Mouse (Mus musculus): Measurements from ENCODE around the gene Pth1r. TPM values are rescaled to one million over a fixed set of nuclear protein-coding genes. Genes with fewer than 3 reads are reported as not detected.

Pth1r gene
- polyA plus RNA-seq, 1 experiment from 2014 or later, result 9.3 TPM

DNA sequence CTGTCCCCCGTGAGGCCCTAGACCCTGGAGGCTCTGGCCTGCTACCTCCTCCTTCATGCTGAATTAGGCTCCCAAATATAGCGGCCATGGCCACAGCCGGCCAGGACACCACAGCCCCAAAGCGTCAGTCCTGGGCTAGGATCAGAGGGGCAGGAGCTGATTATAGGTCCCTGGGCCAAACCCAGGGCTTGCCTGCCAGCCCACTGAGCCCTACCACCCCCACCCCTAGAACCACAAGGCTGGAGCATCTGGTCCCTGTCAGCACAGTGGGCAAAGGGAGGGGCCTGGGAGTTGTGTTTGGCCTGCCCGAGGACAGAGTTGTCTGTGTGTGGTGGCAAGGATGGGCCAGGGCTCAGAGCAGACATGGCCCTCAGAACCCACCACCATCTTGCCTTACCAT is 10.9 kb upstream of the Pth1r start:
- 84% methylated on average over 5 of the region's 5 CpGs for WGBS
- H3K9me3 ChIP-seq (ENCODE audit: control insufficient read depth, low read length), result no peaks in the 10 kb centered on the region
- H3K4me1 ChIP-seq (ENCODE audit: control insufficient read depth, insufficient read depth, low read length), result no peaks in the 10 kb centered on the region
- H3K4me2 ChIP-seq (ENCODE audit: low read length), result no peak overlapping the region
- no peak overlapping the region for H3K4me3 ChIP-seq (replicated peaks; ENCODE audit: low read depth, low read length)
- H3K36me3 ChIP-seq (ENCODE audit: control insufficient read depth, insufficient read depth, low read length), result no peaks in the 10 kb centered on the region
- ATAC-seq (ENCODE audit: low FRiP score, low TSS enrichment), result no peak
- no peak for DNase-seq
- no peak overlapping the region for H3K9ac ChIP-seq (replicated peaks; ENCODE audit: low read length)
- H3K27ac ChIP-seq (replicated peaks; ENCODE audit: low read depth, low read length), result no peak overlapping the region
- no peaks in the 10 kb centered on the region for H3K27me3 ChIP-seq (ENCODE audit: control insufficient read depth, insufficient read depth, low read length)

DNA sequence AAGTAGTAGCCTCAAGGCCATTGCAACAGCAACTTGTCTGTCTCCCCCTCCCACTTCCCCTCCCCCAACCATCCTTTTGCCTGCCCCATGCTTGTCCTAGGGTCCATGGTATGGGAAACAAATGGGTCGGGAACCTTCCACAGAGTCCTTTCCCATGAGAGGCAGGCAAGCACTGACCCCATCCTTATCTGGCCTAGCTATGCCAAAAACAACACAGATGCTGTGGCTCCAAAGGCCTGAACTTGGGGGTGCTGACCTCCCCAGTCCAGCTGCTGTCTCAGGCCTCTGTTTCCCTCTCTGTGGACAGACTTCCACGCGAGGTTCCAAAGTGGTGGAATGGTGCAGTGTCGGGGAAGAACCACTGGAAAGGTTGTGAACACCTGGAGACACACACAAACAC is 6.8 kb upstream of the Pth1r start:
- Histone ChIP-seq H3K4me2 (ENCODE audit: low read length) (no peak overlapping the region), H3K4me3 (replicated peaks; ENCODE audit: low read depth, low read length) (no peak overlapping the region), H3K4me1 (ENCODE audit: control insufficient read depth, insufficient read depth, low read length) (no peaks in the 10 kb centered on the region), H3K27ac (replicated peaks; ENCODE audit: low read depth, low read length) (no peak overlapping the region), H3K27me3 (ENCODE audit: control insufficient read depth, insufficient read depth, low read length) (no peaks in the 10 kb centered on the region), H3K9me3 (ENCODE audit: control insufficient read depth, low read length) (no peaks in the 10 kb centered on the region), H3K36me3 (ENCODE audit: control insufficient read depth, insufficient read depth, low read length) (no peaks in the 10 kb centered on the region), H3K9ac (replicated peaks; ENCODE audit: low read length) (no peak overlapping the region)
- ATAC-seq (ENCODE audit: low FRiP score, low TSS enrichment), result no peak
- DNase-seq, result no peak
- WGBS, result 85% methylated on average over 4 of the region's 4 CpGs

DNA sequence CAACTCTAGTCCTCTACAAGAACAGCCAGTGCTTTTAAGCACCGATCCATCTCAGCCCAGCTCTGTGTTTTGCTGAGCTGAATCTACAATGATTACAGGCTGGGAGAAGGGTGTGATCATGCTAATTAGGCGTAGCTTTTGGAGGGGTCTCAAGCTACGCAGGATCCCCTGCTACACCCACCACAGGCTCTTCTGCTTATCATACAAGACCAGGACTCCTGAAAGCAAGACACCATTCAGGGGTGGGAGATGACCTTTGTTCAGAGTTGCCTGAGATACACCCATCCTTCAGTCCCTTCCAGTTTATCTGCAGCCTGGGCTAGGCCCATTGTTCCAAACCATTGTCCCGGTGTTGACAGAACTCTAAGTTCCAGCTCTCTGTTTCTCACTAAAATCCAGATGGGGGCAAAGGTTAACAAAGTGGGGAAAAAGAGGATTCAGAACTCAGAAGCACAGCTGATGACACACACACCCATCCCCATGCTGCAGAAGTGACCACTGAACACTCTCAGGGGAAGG is 6.0 kb upstream of the Pth1r start:
- Histone ChIP-seq H3K4me1 (ENCODE audit: control insufficient read depth, insufficient read depth, low read length) (no peaks in the 10 kb centered on the region), H3K27me3 (ENCODE audit: control insufficient read depth, insufficient read depth, low read length) (no peaks in the 10 kb centered on the region), H3K9ac (replicated peaks; ENCODE audit: low read length) (no peak overlapping the region), H3K9me3 (ENCODE audit: control insufficient read depth, low read length) (no peaks in the 10 kb centered on the region), H3K36me3 (ENCODE audit: control insufficient read depth, insufficient read depth, low read length) (no peaks in the 10 kb centered on the region), H3K27ac (replicated peaks; ENCODE audit: low read depth, low read length) (no peak overlapping the region), H3K4me3 (replicated peaks; ENCODE audit: low read depth, low read length) (no peak overlapping the region), H3K4me2 (ENCODE audit: low read length) (no peak overlapping the region)
- 66% methylated on average over 4 of the region's 4 CpGs for WGBS
- DNase-seq (no peak), ATAC-seq (ENCODE audit: low FRiP score, low TSS enrichment) (no peak)

DNA sequence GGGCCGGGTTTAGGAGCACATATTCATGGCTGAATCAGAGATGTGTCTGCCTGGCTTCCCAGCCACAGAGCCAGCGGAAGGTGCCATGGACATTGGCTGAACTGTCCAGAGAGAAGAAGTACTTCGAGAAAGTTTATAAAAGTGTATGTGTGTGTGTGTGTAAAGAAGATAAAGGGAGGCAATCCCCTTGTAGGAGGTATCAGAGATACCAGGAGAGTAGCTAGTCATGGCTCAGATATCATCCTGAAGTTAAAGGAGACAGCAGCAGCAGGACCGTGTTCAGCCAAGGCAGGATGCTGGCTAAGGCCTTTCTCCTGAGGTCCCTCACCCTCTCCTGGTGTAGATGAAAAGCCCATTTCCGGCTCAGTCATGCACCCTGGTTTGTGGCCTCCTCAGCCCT is 4.5 kb upstream of the Pth1r start:
- Histone ChIP-seq H3K9me3 (ENCODE audit: control insufficient read depth, low read length) (no peaks in the 10 kb centered on the region), H3K27me3 (ENCODE audit: control insufficient read depth, insufficient read depth, low read length) (no peaks in the 10 kb centered on the region), H3K4me1 (ENCODE audit: control insufficient read depth, insufficient read depth, low read length) (no peaks in the 10 kb centered on the region), H3K27ac (replicated peaks; ENCODE audit: low read depth, low read length) (no peak overlapping the region), H3K36me3 (ENCODE audit: control insufficient read depth, insufficient read depth, low read length) (no peaks in the 10 kb centered on the region), H3K9ac (replicated peaks; ENCODE audit: low read length) (no peak overlapping the region), H3K4me2 (ENCODE audit: low read length) (no peak overlapping the region), H3K4me3 (replicated peaks; ENCODE audit: low read depth, low read length) (no peak overlapping the region)
- DNase-seq, result no peak
- WGBS, result 90% methylated on average over 5 of the region's 5 CpGs
- ATAC-seq (ENCODE audit: low FRiP score, low TSS enrichment), result no peak

DNA sequence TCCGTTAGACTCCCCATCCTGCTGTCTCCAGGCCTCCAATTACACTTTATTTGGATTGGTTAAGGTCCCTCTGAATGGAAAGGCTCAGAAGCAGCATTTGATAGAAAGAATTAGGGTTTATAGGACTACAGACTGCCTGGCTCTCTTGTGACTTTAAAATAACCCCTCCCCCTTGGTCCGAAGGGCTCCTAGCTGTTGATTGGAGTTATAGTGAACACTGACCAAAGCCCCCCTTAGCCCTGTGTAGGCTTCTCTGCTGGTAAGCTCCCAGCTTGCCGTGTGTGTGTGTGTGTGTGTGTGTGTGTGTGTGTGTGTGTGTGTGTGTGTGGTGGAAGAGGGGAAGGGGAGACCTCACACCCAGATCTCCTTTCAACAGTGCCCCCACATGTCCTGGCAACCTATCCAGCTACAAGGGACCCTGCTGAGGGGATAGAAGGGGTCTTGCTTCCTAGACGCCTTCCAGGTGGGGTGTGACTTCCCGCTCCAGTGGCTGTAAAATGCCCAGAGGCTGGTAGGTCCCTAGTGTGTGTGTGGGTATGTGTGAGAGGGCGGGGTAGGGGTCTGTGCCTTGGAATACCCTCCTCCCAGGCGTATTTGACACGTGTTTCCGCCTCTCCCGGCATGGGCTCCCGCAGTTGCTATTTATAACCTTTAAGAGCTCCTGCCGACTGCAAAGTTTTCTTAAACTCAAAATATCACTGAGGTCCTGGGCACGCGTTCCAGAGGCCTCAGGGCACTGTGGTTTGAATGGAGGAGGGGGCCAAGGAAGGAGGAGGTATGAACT is 3.7 kb upstream of the Pth1r start:
- H3K4me1 ChIP-seq (ENCODE audit: control insufficient read depth, insufficient read depth, low read length), result no peaks in the 10 kb centered on the region
- H3K36me3 ChIP-seq (ENCODE audit: control insufficient read depth, insufficient read depth, low read length), result no peaks in the 10 kb centered on the region
- H3K27ac ChIP-seq (replicated peaks; ENCODE audit: low read depth, low read length), result no peak overlapping the region
- H3K4me2 ChIP-seq (ENCODE audit: low read length), result no peak overlapping the region
- ATAC-seq (ENCODE audit: low FRiP score, low TSS enrichment) (no peak), DNase-seq (no peak)
- no peaks in the 10 kb centered on the region for H3K27me3 ChIP-seq (ENCODE audit: control insufficient read depth, insufficient read depth, low read length)
- no peak overlapping the region for H3K9ac ChIP-seq (replicated peaks; ENCODE audit: low read length)
- H3K9me3 ChIP-seq (ENCODE audit: control insufficient read depth, low read length), result no peaks in the 10 kb centered on the region
- no peak overlapping the region for H3K4me3 ChIP-seq (replicated peaks; ENCODE audit: low read depth, low read length)
- 58% methylated on average over 14 of the region's 14 CpGs for WGBS

DNA sequence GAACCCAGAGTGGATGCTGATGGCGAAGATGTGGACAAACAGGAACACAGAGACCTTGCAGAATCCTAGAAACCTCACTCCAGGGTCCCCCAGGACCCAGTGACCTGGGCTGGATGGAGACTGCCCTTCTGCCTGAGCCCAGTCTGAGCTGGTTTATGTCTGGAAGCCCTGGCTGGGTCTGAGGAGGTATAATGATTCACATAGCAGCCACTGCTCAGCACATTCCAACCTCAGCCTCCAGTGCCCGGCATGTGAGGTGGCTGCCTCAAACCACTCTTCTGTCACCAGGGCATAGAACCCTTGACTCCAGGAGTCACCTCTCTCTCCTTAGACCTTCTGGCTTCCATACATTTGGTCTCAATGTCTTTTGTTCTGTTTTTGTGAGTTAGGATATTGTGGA is 1.5 kb upstream of the Pth1r start:
- Histone ChIP-seq H3K4me3 (replicated peaks; ENCODE audit: low read depth, low read length) (no peak overlapping the region), H3K27ac (replicated peaks; ENCODE audit: low read depth, low read length) (no peak overlapping the region), H3K27me3 (ENCODE audit: control insufficient read depth, insufficient read depth, low read length) (peaks cover 10% of the 10 kb centered on the region; the same call in 1 of the 2 replicates), H3K36me3 (ENCODE audit: control insufficient read depth, insufficient read depth, low read length) (no peaks in the 10 kb centered on the region), H3K4me1 (ENCODE audit: control insufficient read depth, insufficient read depth, low read length) (no peaks in the 10 kb centered on the region), H3K9ac (replicated peaks; ENCODE audit: low read length) (no peak overlapping the region), H3K9me3 (ENCODE audit: control insufficient read depth, low read length) (no peaks in the 10 kb centered on the region), H3K4me2 (ENCODE audit: low read length) (no peak overlapping the region)
- 74% methylated on average over 2 of the region's 2 CpGs for WGBS
- ATAC-seq (ENCODE audit: low FRiP score, low TSS enrichment) (no peak), DNase-seq (no peak)

DNA sequence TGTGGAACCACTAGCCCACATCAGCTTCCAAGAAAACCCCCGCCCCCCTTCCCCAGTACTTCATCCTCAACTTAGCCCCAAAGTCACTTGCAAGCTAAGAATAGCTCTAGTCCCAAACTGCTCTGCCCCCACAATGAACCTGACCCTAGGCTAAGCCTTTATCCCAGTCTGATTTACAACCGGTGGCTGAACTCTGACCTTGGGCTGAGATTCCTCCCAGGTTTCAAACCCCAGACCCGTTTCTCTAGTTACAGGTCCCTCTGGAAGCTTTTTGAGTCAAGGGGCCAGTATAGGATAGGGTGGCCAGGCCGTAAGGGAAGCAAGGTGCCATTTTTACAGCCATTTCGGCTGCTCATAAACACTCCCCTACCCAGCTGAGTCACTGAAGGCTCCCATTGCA is 707 bp downstream of the Pth1r start:
- Histone ChIP-seq H3K4me3 (replicated peaks; ENCODE audit: low read depth, low read length) (no peak overlapping the region), H3K4me2 (ENCODE audit: low read length) (no peak overlapping the region), H3K36me3 (ENCODE audit: control insufficient read depth, insufficient read depth, low read length) (no peaks in the 10 kb centered on the region), H3K4me1 (ENCODE audit: control insufficient read depth, insufficient read depth, low read length) (peaks cover 6% of the 10 kb centered on the region; the same call in 1 of the 2 replicates), H3K27ac (replicated peaks; ENCODE audit: low read depth, low read length) (no peak overlapping the region), H3K27me3 (ENCODE audit: control insufficient read depth, insufficient read depth, low read length) (peaks cover 10% of the 10 kb centered on the region; the same call in 1 of the 2 replicates), H3K9ac (replicated peaks; ENCODE audit: low read length) (no peak overlapping the region), H3K9me3 (ENCODE audit: control insufficient read depth, low read length) (no peaks in the 10 kb centered on the region)
- no peak for ATAC-seq (ENCODE audit: low FRiP score, low TSS enrichment)
- 39% methylated on average over 5 of the region's 5 CpGs for WGBS
- no peak for DNase-seq

DNA sequence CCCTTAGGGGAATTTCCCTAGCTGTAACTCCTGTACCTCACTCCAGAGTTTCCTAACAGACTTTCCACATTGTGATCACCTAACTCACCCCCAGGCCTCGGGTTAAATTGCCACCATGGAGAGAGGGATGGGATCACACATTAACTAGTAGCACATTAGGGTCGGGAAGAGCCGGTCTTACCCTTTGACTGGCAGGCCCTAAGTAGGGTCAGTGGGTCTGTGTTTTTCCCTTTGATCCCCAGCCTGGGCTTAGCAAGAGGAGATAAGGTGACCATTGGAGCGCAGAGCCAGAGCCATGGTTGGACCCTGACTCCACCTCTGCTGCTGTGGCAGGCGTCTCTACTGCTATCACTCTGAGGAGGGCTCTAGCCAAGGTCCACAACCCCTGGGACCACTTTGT is 1.2 kb downstream of the Pth1r start:
- Histone ChIP-seq H3K4me2 (ENCODE audit: low read length) (no peak overlapping the region), H3K36me3 (ENCODE audit: control insufficient read depth, insufficient read depth, low read length) (no peaks in the 10 kb centered on the region), H3K27me3 (ENCODE audit: control insufficient read depth, insufficient read depth, low read length) (peaks cover 10% of the 10 kb centered on the region; the same call in 1 of the 2 replicates), H3K4me1 (ENCODE audit: control insufficient read depth, insufficient read depth, low read length) (peaks cover 6% of the 10 kb centered on the region; the same call in 1 of the 2 replicates), H3K9me3 (ENCODE audit: control insufficient read depth, low read length) (no peaks in the 10 kb centered on the region), H3K4me3 (replicated peaks; ENCODE audit: low read depth, low read length) (no peak overlapping the region), H3K27ac (replicated peaks; ENCODE audit: low read depth, low read length) (no peak overlapping the region), H3K9ac (replicated peaks; ENCODE audit: low read length) (no peak overlapping the region)
- 14% methylated on average over 5 of the region's 5 CpGs for WGBS
- DNase-seq (no peak), ATAC-seq (ENCODE audit: low FRiP score, low TSS enrichment) (no peak)
